Mouse (Mus musculus): ENCODE data around the gene Gucy2c. TPM values are rescaled to one million over a fixed set of nuclear protein-coding genes. Genes with fewer than 3 reads are reported as not detected.

Gucy2c gene
- total and polyA plus RNA-seq, 3 experiments: not detected

DNA sequence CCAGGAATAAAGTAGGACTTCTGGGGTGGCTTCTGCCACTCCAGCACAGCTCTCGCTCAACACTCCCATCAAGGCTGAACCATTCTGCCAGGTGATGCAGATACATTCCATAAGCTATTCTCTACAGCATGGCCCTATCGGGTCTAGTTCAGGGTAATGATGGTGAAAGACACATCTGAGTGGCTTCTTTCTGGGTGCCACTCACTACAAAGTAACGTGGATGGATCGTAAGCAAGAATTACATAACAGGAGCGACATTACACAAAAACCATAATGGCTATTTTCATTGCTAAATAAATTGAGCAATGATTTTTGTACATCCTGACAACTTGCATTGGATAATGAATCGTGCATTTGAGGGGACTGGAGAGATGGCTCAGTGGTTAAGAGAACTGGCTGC is 106.6 kb downstream of the Gucy2c start:
- Histone ChIP-seq H3K4me3 (ENCODE audit: control insufficient read depth in 1 of 2, insufficient read depth in 1 of 2, low read depth in 2 of 2, low read length in 2 of 2) (no peak overlapping the region), H3K27me3 (ENCODE audit: control insufficient read depth in 1 of 2, insufficient read depth in 2 of 2, low read length in 2 of 2) (no peaks in the 10 kb centered on the region), H3K79me2 (ENCODE audit: control insufficient read depth, insufficient read depth, low read length, poor library complexity) (no peaks in the 10 kb centered on the region), H3K4me1 (ENCODE audit: control insufficient read depth in 1 of 2, insufficient read depth in 2 of 2, low read length in 2 of 2) (no peaks in the 10 kb centered on the region), H3K36me3 (ENCODE audit: control insufficient read depth in 1 of 2, insufficient read depth in 2 of 2, low read length in 2 of 2) (no peaks in the 10 kb centered on the region), H3K27ac (ENCODE audit: control insufficient read depth, low read depth, low read length) (no peak overlapping the region), H3K9me3 (replicated peaks; ENCODE audit: insufficient read depth, low read length) (no peaks in the 10 kb centered on the region), H3K9ac (ENCODE audit: control insufficient read depth, low read depth, low read length, poor library complexity, severe bottlenecking) (no peak overlapping the region)
- DNase-seq (ENCODE audit: low read depth, low spot score): no peak
- TF ChIP-seq POLR2A (IDR thresholded peaks at IDR 0.05; ENCODE audit: control insufficient read depth in 1 of 2, insufficient read depth in 1 of 2, low read depth in 1 of 2, low read length in 2 of 2, poor library complexity in 1 of 2) (no peak), MAZ (IDR thresholded peaks at IDR 0.05; ENCODE audit: low read depth, low read length) (no peak), MEF2A (IDR thresholded peaks at IDR 0.05; ENCODE audit: extremely low read depth, insufficient replicate concordance, low read depth, low read length, poor library complexity, severe bottlenecking) (no peak), USF2 (IDR thresholded peaks at IDR 0.05; ENCODE audit: borderline replicate concordance in 1 of 2, insufficient read depth in 1 of 2, low read depth in 1 of 2, low read length in 2 of 2) (no peak), USF1 (IDR thresholded peaks at IDR 0.05; ENCODE audit: low read depth, low read length) (no peak), JUND (IDR thresholded peaks at IDR 0.05; ENCODE audit: low read depth, low read length) (no peak)

DNA sequence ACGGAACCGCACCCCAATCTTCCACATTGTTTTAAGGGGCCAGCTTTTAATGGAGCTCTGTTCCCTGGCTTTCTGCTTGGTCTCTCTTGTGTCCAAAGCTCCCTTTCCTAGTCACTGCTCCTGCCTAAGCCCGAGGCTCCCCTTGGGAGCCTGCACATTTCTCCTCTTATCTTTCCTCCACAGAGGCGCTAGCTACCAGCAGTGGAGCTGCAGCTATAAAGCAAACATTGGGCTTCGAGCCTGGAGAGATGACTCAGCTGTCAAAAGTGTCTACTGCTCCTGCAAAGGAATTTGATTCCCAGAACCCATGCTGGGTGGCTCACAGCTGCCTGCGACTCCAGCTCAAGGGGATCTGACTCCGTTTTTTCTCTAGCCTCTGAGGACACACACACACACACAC is 109.1 kb downstream of the Gucy2c start:
- Histone ChIP-seq H3K27ac (ENCODE audit: control insufficient read depth, low read depth, low read length) (no peak overlapping the region), H3K27me3 (ENCODE audit: control insufficient read depth in 1 of 2, insufficient read depth in 2 of 2, low read length in 2 of 2) (no peaks in the 10 kb centered on the region), H3K4me1 (ENCODE audit: control insufficient read depth in 1 of 2, insufficient read depth in 2 of 2, low read length in 2 of 2) (no peaks in the 10 kb centered on the region), H3K9ac (ENCODE audit: control insufficient read depth, low read depth, low read length, poor library complexity, severe bottlenecking) (no peak overlapping the region), H3K79me2 (ENCODE audit: control insufficient read depth, insufficient read depth, low read length, poor library complexity) (no peaks in the 10 kb centered on the region), H3K4me3 (ENCODE audit: control insufficient read depth in 1 of 2, insufficient read depth in 1 of 2, low read depth in 2 of 2, low read length in 2 of 2) (no peak overlapping the region), H3K36me3 (ENCODE audit: control insufficient read depth in 1 of 2, insufficient read depth in 2 of 2, low read length in 2 of 2) (no peaks in the 10 kb centered on the region), H3K9me3 (replicated peaks; ENCODE audit: insufficient read depth, low read length) (no peaks in the 10 kb centered on the region)
- peak; percentile 12; the same call in 1 of the 2 replicates for TF ChIP-seq TAL1 (IDR thresholded peaks at IDR 0.05; ENCODE audit: low read length)
- no peak for TF ChIP-seq MYC (IDR thresholded peaks at IDR 0.05; ENCODE audit: low read depth, low read length)
- TF ChIP-seq EP300 (IDR thresholded peaks at IDR 0.05; ENCODE audit: low read depth in 1 of 2, low read length in 2 of 2): peak; percentile 13 to 16; a peak in 1 of 4 replicates
- TF ChIP-seq ELF1 (IDR thresholded peaks at IDR 0.05; ENCODE audit: low read depth, low read length): no peak
- peak; percentile 35 for DNase-seq (ENCODE audit: low read depth, low spot score)

DNA sequence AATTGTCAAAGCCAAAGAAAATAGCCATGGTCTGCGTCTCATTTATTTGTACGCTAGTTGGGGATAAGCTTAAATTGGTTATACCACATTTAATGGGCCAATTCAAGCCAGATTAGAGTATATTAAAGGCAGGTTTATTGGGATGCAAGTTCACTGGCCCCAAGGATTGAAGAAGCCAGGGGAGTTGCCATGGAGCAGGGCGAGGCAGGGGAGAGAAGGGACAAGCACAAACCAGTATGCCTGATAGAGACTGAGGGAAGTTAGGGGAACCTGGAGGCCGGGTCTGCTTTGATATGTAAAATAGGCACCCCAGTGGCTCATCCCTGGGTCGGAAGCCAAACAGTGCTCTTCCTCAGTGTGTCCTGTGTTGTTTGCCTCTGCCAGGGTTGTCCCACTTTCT is 112.3 kb downstream of the Gucy2c start:
- Histone ChIP-seq H3K36me3 (ENCODE audit: control insufficient read depth in 1 of 2, insufficient read depth in 2 of 2, low read length in 2 of 2) (no peaks in the 10 kb centered on the region), H3K27me3 (ENCODE audit: control insufficient read depth in 1 of 2, insufficient read depth in 2 of 2, low read length in 2 of 2) (no peaks in the 10 kb centered on the region), H3K9ac (ENCODE audit: control insufficient read depth, low read depth, low read length, poor library complexity, severe bottlenecking) (no peak overlapping the region), H3K4me3 (ENCODE audit: control insufficient read depth in 1 of 2, insufficient read depth in 1 of 2, low read depth in 2 of 2, low read length in 2 of 2) (no peak overlapping the region), H3K79me2 (ENCODE audit: control insufficient read depth, insufficient read depth, low read length, poor library complexity) (no peaks in the 10 kb centered on the region), H3K4me1 (ENCODE audit: control insufficient read depth in 1 of 2, insufficient read depth in 2 of 2, low read length in 2 of 2) (no peaks in the 10 kb centered on the region), H3K9me3 (replicated peaks; ENCODE audit: insufficient read depth, low read length) (no peaks in the 10 kb centered on the region), H3K27ac (ENCODE audit: control insufficient read depth, low read depth, low read length) (no peak overlapping the region)
- TF ChIP-seq MAZ (IDR thresholded peaks at IDR 0.05; ENCODE audit: low read depth, low read length) (no peak), ZKSCAN1 (IDR thresholded peaks at IDR 0.05; ENCODE audit: low read depth, low read length) (no peak), ZMIZ1 (IDR thresholded peaks at IDR 0.05; ENCODE audit: low read depth, low read length) (no peak)
- DNase-seq (ENCODE audit: low read depth, low spot score): no peak

Data from MEL (cell line).